Mouse (Mus musculus) ES-Bruce4 (cell line): ENCODE results near the gene Arpc5.

Source experiments
- CTCF ChIP-seq: IDR thresholded peaks from one replicate; pipeline ENCODE4 v1.8.1; 2011; ENCODE audit warnings: low read depth, low read length
- EP300 ChIP-seq: IDR thresholded peaks from 2 replicates; pipeline ENCODE4 v1.6.1; 2011; ENCODE audit warnings: low read depth, low read length; ENCODE audit not compliant: insufficient read depth
- POLR2A ChIP-seq: IDR thresholded peaks from one replicate; pipeline ENCODE4 v1.8.1; 2011; ENCODE audit warnings: low read length; ENCODE audit not compliant: insufficient read depth

- TF ChIP-seq CTCF: no peak
- TF ChIP-seq POLR2A: no peak
- TF ChIP-seq EP300: no peak
Observed at GRCm38 (mm10) chr1:152720969-152721368, 45.4 kb upstream of the Arpc5 start.
